Mouse (Mus musculus): ENCODE measurements around the gene Mast4. TPM values are rescaled to one million over a fixed set of nuclear protein-coding genes. Genes with fewer than 3 reads are reported as not detected.

Mast4 gene
- polyA plus RNA-seq, 1 experiment from 2014 or later, result 32.2 TPM

DNA sequence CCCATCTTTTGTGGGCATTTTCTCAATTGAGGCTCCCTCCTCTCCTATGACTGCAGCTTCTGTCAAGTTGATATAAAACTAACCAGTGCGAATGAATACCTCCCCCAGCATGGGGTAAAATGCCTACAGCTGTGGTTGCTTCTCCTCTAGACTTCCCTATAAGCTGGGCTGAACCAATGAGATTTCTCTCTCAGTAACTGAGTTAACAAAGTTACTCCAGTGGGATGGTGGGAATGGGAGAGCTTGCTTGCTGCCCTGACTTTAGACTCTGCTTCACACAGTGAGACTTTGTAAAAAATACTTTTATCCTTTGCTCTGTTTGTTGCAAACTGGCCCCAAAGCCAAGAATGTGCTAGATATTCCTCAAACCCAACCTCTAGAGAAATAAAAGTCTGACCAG is 41.2 kb downstream of the Mast4 start:
- Histone ChIP-seq H3K4me1 (replicated peaks; ENCODE audit: control insufficient read depth, insufficient read depth, low read length) (no peaks in the 10 kb centered on the region), H3K9ac (no peak overlapping the region), H3K27ac (no peak overlapping the region), H3K4me2 (replicated peaks) (no peak overlapping the region), H3K36me3 (replicated peaks; ENCODE audit: control insufficient read depth, insufficient read depth) (no peaks in the 10 kb centered on the region), H3K27me3 (ENCODE audit: control insufficient read depth, insufficient read depth, low read length) (no peaks in the 10 kb centered on the region), H3K4me3 (replicated peaks; ENCODE audit: low read length) (no peak overlapping the region), H3K9me3 (ENCODE audit: control insufficient read depth, low read length) (no peaks in the 10 kb centered on the region)
- no peak for ATAC-seq (ENCODE audit: low FRiP score)
- WGBS, result 58% methylated on average over 1 of the region's 1 CpGs
- no peak for DNase-seq (ENCODE audit: low spot score)

DNA sequence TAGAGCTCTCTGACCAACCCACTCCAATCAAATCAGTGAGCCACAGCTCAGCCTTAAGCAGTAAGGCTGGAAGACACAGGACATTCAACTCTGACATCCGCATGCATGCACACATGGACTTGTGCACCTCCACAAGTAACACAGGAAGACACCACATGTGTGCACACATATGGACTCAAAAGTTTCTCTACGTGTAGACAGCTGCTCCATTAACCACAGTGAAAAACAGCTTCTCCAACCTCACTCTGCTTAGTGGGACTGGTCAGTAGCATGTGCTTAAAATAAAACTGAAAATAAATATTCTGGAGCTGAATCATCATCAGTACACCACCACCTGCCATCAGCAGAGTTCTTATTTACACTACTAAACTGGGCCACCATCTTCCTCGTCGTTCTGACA is 43.2 kb downstream of the Mast4 start:
- no peak for ATAC-seq (ENCODE audit: low FRiP score)
- Histone ChIP-seq H3K36me3 (replicated peaks; ENCODE audit: control insufficient read depth, insufficient read depth) (no peaks in the 10 kb centered on the region), H3K4me2 (replicated peaks) (no peak overlapping the region), H3K27ac (no peak overlapping the region), H3K4me3 (replicated peaks; ENCODE audit: low read length) (no peak overlapping the region), H3K4me1 (replicated peaks; ENCODE audit: control insufficient read depth, insufficient read depth, low read length) (no peaks in the 10 kb centered on the region), H3K27me3 (ENCODE audit: control insufficient read depth, insufficient read depth, low read length) (no peaks in the 10 kb centered on the region), H3K9me3 (ENCODE audit: control insufficient read depth, low read length) (no peaks in the 10 kb centered on the region), H3K9ac (no peak overlapping the region)
- DNase-seq (ENCODE audit: low spot score), result no peak
- WGBS, result 90% methylated on average over 4 of the region's 4 CpGs

DNA sequence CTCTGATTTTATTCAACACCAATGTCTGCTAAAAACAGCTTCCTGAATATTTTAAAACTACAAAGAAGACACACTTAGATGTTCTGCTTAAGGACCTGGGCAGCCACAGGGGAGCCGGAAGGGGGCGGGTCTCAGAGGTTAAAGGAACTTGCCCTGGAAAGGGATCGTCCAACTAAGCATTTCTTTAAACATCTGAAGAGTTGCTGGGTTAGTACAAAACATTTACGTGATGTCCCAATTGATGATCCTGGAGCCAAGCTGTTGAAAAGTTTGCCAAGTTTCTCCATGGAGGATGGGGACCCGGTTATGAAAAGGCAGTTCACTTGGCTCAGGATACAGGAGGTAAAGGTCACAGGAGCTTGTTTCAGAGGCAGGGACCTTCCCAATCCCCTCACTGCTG is 48.5 kb downstream of the Mast4 start:
- no peak overlapping the region for H3K4me3 ChIP-seq (replicated peaks; ENCODE audit: low read length)
- WGBS, result 84% methylated on average over 5 of the region's 5 CpGs
- H3K4me1 ChIP-seq (replicated peaks; ENCODE audit: control insufficient read depth, insufficient read depth, low read length), result no peaks in the 10 kb centered on the region

DNA sequence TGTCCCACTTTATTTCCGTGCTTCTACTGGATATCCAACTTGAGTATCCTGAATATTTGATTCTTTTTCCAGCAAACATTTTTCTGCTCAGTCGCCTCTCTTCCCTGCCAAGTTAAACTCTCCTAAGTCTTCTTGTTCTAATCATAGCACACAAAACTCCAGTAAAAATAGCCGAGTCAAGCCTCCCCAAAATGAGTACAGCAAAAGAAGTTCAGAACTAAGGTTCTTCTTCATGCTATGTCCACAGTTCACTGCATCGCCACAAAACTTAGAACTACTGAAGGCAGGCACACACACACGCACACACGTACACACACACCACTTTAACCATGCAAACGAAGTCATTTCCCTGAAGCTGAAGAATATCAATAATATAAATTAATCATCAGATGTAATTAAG is 49.3 kb downstream of the Mast4 start:
- WGBS, result 92% methylated on average over 7 of the region's 7 CpGs

More for the DNA sequence above, 48.5 kb downstream of the Mast4 start:
- ATAC-seq (ENCODE audit: low FRiP score), result no peak
- Histone ChIP-seq H3K27ac (no peak overlapping the region), H3K27me3 (ENCODE audit: control insufficient read depth, insufficient read depth, low read length) (no peaks in the 10 kb centered on the region), H3K4me2 (replicated peaks) (no peak overlapping the region), H3K9me3 (ENCODE audit: control insufficient read depth, low read length) (no peaks in the 10 kb centered on the region), H3K36me3 (replicated peaks; ENCODE audit: control insufficient read depth, insufficient read depth) (no peaks in the 10 kb centered on the region), H3K9ac (no peak overlapping the region)
- DNase-seq (ENCODE audit: low spot score), result no peak

DNA sequence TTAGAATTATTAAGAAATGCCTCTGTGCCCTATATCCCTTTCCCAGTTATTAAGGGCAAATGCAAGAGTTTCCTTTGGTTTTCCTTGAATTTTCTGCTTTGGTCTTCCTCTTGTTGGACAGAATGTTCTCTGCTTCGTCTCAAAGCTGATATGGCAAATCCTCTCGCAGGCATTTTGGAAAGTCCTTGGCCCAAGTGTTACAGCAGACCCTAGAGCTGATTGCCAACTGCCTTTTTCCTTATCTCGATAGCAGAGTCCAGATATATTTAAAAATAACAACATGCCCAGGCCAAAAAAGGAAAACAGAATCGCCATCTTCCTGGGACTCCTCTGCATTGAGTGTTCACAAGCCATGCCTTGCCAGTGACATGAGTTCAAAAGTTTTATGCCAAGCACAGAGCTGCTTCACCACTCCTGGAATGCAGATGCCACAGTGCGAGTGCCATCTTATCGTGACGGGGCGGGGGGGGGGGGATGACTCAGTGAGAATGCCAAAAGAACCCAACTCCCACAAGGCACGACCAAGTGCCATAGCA is 63.4 kb downstream of the Mast4 start:
- WGBS, result 90% methylated on average over 9 of the region's 9 CpGs
- ATAC-seq (ENCODE audit: low FRiP score) (no peak), DNase-seq (ENCODE audit: low spot score) (no peak)
- H3K4me2 ChIP-seq (replicated peaks), result no peak overlapping the region
- H3K36me3 ChIP-seq (replicated peaks; ENCODE audit: control insufficient read depth, insufficient read depth), result no peaks in the 10 kb centered on the region
- H3K4me3 ChIP-seq (replicated peaks; ENCODE audit: low read length), result no peak overlapping the region
- H3K9ac ChIP-seq, result no peak overlapping the region
- no peaks in the 10 kb centered on the region for H3K9me3 ChIP-seq (ENCODE audit: control insufficient read depth, low read length)
- H3K27me3 ChIP-seq (ENCODE audit: control insufficient read depth, insufficient read depth, low read length), result no peaks in the 10 kb centered on the region
- no peaks in the 10 kb centered on the region for H3K4me1 ChIP-seq (replicated peaks; ENCODE audit: control insufficient read depth, insufficient read depth, low read length)
- no peak overlapping the region for H3K27ac ChIP-seq

More for the DNA sequence above, 49.3 kb downstream of the Mast4 start:
- Histone ChIP-seq H3K27me3 (ENCODE audit: control insufficient read depth, insufficient read depth, low read length) (no peaks in the 10 kb centered on the region), H3K27ac (no peak overlapping the region), H3K9ac (no peak overlapping the region), H3K4me1 (replicated peaks; ENCODE audit: control insufficient read depth, insufficient read depth, low read length) (no peaks in the 10 kb centered on the region), H3K9me3 (ENCODE audit: control insufficient read depth, low read length) (no peaks in the 10 kb centered on the region), H3K4me3 (replicated peaks; ENCODE audit: low read length) (no peak overlapping the region), H3K36me3 (replicated peaks; ENCODE audit: control insufficient read depth, insufficient read depth) (no peaks in the 10 kb centered on the region), H3K4me2 (replicated peaks) (no peak overlapping the region)
- no peak for DNase-seq (ENCODE audit: low spot score)
- no peak for ATAC-seq (ENCODE audit: low FRiP score)

DNA sequence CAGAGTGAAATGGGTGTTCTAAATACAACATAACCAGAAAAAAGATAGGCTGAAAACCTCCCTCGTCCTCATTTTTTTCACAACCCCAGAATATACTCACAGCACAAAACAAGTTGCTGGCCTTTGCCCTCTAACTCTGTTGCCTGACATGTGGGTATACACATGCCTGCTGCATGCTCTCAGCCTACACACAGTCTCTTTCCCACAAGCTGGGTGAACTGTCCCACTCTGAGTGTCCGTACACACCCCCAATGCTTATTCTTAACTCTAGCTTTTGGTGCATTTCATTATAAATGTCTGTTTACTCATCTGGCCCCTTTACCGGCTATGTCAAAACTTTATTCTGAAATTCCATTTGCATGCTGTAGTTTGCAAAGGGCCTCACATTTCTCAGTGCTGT is 71.6 kb downstream of the Mast4 start:
- ATAC-seq (ENCODE audit: low FRiP score) (no peak), DNase-seq (ENCODE audit: low spot score) (no peak)
- 84% methylated on average over 3 of the region's 3 CpGs for WGBS
- no peak overlapping the region for H3K4me3 ChIP-seq (replicated peaks; ENCODE audit: low read length)
- no peaks in the 10 kb centered on the region for H3K36me3 ChIP-seq (replicated peaks; ENCODE audit: control insufficient read depth, insufficient read depth)
- H3K9me3 ChIP-seq (ENCODE audit: control insufficient read depth, low read length), result no peaks in the 10 kb centered on the region
- H3K4me2 ChIP-seq (replicated peaks), result no peak overlapping the region
- no peak overlapping the region for H3K27ac ChIP-seq
- H3K4me1 ChIP-seq (replicated peaks; ENCODE audit: control insufficient read depth, insufficient read depth, low read length), result no peaks in the 10 kb centered on the region
- no peak overlapping the region for H3K9ac ChIP-seq
- no peaks in the 10 kb centered on the region for H3K27me3 ChIP-seq (ENCODE audit: control insufficient read depth, insufficient read depth, low read length)

DNA sequence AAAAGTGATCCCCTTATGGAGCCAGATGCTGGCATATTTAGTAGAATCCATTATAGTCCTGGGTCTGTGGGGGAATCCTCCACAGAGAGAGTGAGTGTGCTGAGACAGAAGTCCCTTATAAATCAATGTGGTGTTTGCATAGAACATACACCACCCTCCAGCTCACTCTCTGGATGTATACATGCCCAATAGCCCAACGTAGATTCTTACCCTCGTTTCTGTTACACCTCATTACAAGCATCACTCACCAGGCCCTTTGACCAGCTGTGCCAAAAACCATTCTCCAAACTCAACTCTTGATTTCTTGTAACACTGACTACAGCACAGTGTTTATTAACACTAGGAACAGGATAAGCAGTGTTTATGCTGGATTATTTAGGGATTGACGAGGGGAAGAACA is 72.2 kb downstream of the Mast4 start:
- H3K27ac ChIP-seq, result no peak overlapping the region
- no peaks in the 10 kb centered on the region for H3K27me3 ChIP-seq (ENCODE audit: control insufficient read depth, insufficient read depth, low read length)
- H3K36me3 ChIP-seq (replicated peaks; ENCODE audit: control insufficient read depth, insufficient read depth), result no peaks in the 10 kb centered on the region
- no peak overlapping the region for H3K9ac ChIP-seq
- no peak for DNase-seq (ENCODE audit: low spot score)
- ATAC-seq (ENCODE audit: low FRiP score), result no peak
- H3K4me3 ChIP-seq (replicated peaks; ENCODE audit: low read length), result no peak overlapping the region
- WGBS, result 83% methylated on average over 3 of the region's 3 CpGs
- no peaks in the 10 kb centered on the region for H3K4me1 ChIP-seq (replicated peaks; ENCODE audit: control insufficient read depth, insufficient read depth, low read length)
- no peak overlapping the region for H3K4me2 ChIP-seq (replicated peaks)
- H3K9me3 ChIP-seq (ENCODE audit: control insufficient read depth, low read length), result no peaks in the 10 kb centered on the region

DNA sequence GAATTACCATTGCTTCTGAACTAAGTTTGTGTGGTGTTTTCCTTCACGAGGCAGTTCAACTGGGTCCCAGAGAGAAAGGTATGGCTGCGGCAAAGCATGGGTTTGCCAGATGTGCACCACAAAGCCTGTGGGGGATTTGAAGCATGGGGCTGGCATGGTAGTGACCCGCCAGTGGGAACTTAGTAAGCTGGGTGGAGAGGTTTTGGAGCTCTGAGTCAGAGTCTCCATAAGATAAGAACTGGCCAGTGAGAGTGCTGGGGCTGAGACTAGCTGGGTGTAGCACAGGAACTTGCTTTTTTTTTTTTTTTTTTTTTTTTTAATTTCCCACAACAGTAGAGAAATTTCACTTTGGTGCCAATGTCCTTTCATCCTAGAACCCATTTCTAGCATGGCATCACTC is 73.9 kb downstream of the Mast4 start:
- Histone ChIP-seq H3K9me3 (ENCODE audit: control insufficient read depth, low read length) (no peaks in the 10 kb centered on the region), H3K27me3 (ENCODE audit: control insufficient read depth, insufficient read depth, low read length) (no peaks in the 10 kb centered on the region), H3K4me2 (replicated peaks) (no peak overlapping the region), H3K4me3 (replicated peaks; ENCODE audit: low read length) (no peak overlapping the region), H3K9ac (no peak overlapping the region), H3K36me3 (replicated peaks; ENCODE audit: control insufficient read depth, insufficient read depth) (no peaks in the 10 kb centered on the region), H3K4me1 (replicated peaks; ENCODE audit: control insufficient read depth, insufficient read depth, low read length) (no peaks in the 10 kb centered on the region), H3K27ac (no peak overlapping the region)
- no peak for DNase-seq (ENCODE audit: low spot score)
- WGBS, result 90% methylated on average over 3 of the region's 3 CpGs
- no peak for ATAC-seq (ENCODE audit: low FRiP score)

DNA sequence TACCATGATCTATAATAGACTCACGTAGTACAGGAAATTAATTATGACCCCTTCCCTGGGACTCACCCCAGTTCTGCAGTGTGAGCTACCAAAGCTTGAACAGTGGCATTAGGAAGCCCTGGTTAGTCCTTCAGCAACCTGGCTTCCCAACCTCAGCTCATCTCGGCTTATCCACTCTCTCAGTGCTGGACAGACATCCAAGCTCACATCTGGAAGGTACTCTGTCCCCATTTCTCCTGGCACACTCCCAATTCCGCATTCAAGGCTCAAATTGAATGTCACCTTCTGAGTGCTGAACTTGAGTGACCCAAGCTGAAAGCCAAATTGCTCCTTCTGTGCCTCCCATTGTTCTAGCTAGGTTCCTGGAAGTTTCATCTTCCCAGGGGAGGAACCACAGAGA is 76.2 kb downstream of the Mast4 start:
- ATAC-seq (ENCODE audit: low FRiP score) (no peak), DNase-seq (ENCODE audit: low spot score) (no peak)
- 79% methylated on average over 3 of the region's 3 CpGs for WGBS
- H3K4me1 ChIP-seq (replicated peaks; ENCODE audit: control insufficient read depth, insufficient read depth, low read length), result peaks cover 5% of the 10 kb centered on the region; the same call in 1 of the 2 replicates
- no peaks in the 10 kb centered on the region for H3K36me3 ChIP-seq (replicated peaks; ENCODE audit: control insufficient read depth, insufficient read depth)
- H3K4me3 ChIP-seq (replicated peaks; ENCODE audit: low read length), result no peak overlapping the region
- no peak overlapping the region for H3K27ac ChIP-seq
- no peak overlapping the region for H3K4me2 ChIP-seq (replicated peaks)
- H3K9ac ChIP-seq, result no peak overlapping the region
- H3K9me3 ChIP-seq (ENCODE audit: control insufficient read depth, low read length), result no peaks in the 10 kb centered on the region
- no peaks in the 10 kb centered on the region for H3K27me3 ChIP-seq (ENCODE audit: control insufficient read depth, insufficient read depth, low read length)

DNA sequence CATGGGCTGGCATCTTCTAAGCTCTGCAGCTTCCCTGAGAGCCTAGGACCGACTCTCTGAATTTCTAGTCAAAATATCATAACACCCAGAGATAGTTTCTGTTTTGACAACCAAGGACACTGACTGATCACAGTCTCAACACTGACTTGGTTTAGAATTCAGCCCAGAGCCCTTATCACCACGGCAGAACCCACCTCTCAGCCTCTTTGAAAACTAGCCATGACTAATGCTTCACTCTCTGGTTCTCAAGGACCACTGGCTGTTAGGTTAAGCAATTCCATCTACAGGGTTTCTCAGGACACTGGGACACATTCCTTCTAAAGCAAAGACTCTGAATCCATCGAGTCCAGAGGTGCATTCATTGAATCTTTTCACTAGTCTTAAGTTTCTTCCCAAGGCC is 79.4 kb downstream of the Mast4 start:
- WGBS, result 63% methylated on average over 3 of the region's 3 CpGs
- H3K4me1 ChIP-seq (replicated peaks; ENCODE audit: control insufficient read depth, insufficient read depth, low read length), result peaks cover 5% of the 10 kb centered on the region; the same call in 1 of the 2 replicates
- H3K4me3 ChIP-seq (replicated peaks; ENCODE audit: low read length), result no peak overlapping the region
- no peaks in the 10 kb centered on the region for H3K27me3 ChIP-seq (ENCODE audit: control insufficient read depth, insufficient read depth, low read length)
- DNase-seq (ENCODE audit: low spot score), result no peak
- H3K9me3 ChIP-seq (ENCODE audit: control insufficient read depth, low read length), result no peaks in the 10 kb centered on the region
- H3K4me2 ChIP-seq (replicated peaks), result no peak overlapping the region
- no peak for ATAC-seq (ENCODE audit: low FRiP score)
- no peaks in the 10 kb centered on the region for H3K36me3 ChIP-seq (replicated peaks; ENCODE audit: control insufficient read depth, insufficient read depth)
- H3K27ac ChIP-seq, result no peak overlapping the region
- H3K9ac ChIP-seq, result no peak overlapping the region

Measured in hindbrain, embryonic 14.5 days (tissue).